Mouse (Mus musculus) adrenal gland, postnatal 4 days (tissue): ENCODE results near the gene Hs3st1. TPM values are rescaled to one million over a fixed set of nuclear protein-coding genes. Genes with fewer than 3 reads are reported as not detected.

ENCODE experiments used
- DNase-seq, 2 experiments: peaks; one replicate each; pipeline ENCODE4 v3.0.0; 2021 to 2022; ENCODE audit warnings: low spot score in 2 of 2, mixed read lengths in 2 of 2
- total RNA-seq, 2 experiments: library from RNA; stranded (reverse); gene quantifications; 2 replicates each; pipeline ENCODE4 v1.2.3; 2021

Hs3st1 gene
- total RNA-seq, 2 experiments from 2014 or later, result 13.8 to 15.0 TPM

DNA sequence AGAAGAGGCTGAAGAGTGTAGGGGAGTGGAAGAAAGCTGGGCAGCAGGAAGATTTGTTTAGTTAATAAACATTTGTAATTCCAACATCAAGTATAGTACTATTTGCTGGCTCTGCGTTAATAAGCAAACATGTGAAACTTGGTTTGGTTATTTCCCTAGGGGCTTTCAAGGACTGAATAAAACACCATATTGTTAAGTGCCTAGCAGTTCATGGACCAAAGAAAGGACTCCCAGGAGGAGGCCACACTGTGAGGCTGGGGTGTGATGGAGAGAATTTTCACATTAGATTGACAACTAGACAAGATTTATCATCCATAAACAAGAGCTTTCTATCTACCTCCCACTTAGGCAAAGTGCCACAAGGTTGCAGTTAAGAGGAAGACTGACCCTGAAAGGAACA is 147.0 kb downstream of the Hs3st1 start:
- DNase-seq, result no peak

DNA sequence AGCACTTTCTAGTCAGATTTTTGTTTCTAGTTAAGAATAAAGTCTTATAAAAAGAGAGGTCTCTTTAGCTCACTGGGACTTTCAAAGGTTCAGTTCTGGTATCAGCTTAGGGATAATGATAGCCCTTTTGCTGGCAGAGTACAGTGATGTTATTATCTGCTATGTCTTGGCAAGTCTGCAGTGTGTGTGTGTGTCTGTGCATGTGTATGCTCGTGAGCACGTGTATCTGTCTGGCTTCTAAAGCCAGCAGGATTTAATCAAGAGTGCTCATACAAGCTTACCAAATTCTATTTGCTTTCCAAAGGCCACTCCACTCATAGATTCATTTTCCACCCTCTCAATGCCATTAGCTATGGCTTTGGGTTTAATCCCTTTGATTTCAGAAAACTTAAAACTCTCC is 160.5 kb downstream of the Hs3st1 start:
- DNase-seq, result no peak
